Mouse (Mus musculus): ENCODE measurements around the gene Tcp11.

Gene Tcp11

DNA sequence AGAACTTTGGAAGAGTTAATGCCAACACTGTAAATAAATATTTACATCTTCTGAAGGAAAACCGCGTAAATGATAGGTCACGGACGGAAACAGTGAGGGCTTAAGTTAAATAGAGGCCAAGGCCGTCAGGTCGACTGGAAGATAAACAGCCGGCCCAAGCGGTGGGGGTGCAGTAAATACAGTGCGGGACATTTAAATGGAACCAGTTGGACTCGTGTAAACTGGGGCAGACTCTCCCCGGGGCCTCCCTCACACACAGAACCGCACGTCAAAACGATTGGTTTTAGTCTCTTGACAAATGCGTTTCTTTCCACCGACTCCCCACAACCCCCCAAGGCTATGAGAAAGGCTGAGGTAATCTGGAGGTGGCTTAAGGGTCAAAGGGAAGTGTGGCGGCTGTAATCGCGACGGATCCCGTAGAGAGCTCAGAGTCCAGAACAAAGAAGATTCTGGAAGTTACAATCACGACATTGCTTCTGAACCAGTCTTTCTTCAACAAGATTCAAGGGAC is 4.0 kb upstream of the Tcp11 start:
- no peak for DNase-seq (ENCODE audit: low spot score)

GRCm38 (mm10) chr17:28082863-28083262 is 2.4 kb upstream of the Tcp11 start:
- DNase-seq (ENCODE audit: low spot score) = no peak

GRCm38 (mm10) chr17:28081856-28082255 is 1.4 kb upstream of the Tcp11 start:
- no peak for DNase-seq (ENCODE audit: low spot score)

GRCm38 (mm10) chr17:28081385-28081784 is 946 bp upstream of the Tcp11 start:
- DNase-seq (ENCODE audit: low spot score) = no peak

DNA sequence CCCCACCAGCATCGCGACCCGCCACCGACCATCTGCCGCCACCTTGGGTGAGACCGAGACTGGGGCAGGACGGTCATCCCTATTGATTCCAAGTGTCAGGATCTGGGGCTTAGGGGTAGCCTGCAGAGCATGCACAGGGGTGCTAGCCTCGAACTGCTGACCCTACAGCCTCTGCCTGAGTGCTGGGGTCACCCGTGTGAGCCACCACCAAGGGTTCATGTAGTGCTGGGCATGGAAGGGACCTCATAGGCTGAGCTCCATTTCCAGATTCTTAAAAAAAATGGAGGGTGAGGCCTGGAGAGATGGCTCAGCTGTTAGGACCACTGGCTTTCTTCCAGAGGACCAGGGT is 352 bp upstream of the Tcp11 start:
- DNase-seq (ENCODE audit: low spot score) = no peak

- DNase-seq (ENCODE audit: low spot score) = peak; percentile 56
Observed at GRCm38 (mm10) chr17:28079618-28080017, 821 bp downstream of the Tcp11 start.

DNA sequence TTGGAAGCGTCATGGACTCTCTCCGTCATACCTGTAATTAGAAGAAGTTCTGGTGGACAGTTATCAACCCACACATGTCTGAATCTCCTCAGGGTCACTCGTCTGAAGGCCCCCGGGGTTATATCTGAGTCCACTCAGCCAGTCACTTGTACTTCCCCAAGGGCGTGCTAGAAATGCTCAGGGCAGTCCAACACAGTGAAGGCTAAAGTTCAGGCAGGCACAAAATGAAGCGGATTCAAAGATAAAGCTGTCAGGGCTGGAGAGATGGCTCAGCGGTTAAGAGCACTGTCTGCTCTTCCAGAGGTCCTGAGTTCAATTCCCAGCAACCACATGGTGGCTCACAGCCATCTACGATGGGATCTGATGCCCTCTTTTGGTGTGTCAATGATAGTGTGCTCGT is 2.4 kb downstream of the Tcp11 start:
- no peak for DNase-seq (ENCODE audit: low spot score)

DNA sequence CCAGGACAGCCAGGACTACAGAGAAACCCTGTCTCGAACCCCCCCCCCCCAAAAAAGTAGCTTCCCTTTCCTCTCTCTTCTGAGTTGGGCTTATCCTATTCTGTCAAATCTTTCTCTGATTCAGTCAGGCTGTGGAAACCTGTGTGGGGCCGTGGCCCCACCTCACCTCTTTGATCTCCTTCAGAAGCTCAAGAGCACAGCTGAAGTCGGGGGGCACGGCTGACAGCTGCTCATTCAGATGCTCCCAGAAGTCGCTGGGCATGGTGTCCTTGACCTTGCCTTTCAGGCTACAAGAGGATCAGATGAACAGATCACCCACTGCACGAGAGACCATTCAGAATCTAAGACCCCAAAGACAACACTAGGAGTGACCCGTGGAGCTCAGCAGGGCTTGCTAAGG is 6.0 kb downstream of the Tcp11 start:
- DNase-seq (ENCODE audit: low spot score) = no peak

- DNase-seq (ENCODE audit: low spot score) = no peak
Observed at GRCm38 (mm10) chr17:28072730-28073129, 7.7 kb downstream of the Tcp11 start.

DNA sequence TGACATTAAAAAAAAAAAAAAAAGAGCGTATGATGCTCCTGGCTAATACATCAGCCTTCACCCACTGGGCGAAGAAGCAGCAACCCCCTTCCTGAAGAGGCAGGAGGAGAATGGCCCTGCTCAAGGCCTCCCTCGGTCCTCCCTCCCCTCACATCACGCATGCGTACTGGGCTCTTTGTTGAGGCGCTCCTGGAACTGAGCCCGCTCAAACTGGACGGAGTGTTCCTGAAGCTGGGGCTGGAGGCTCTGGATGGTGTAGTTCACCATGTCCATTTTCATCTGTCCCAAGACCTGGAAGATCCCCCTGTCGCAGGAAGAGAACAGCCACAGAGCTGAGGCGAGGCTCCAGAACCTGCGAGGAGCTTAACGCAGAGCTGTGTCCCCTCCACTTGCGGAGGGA is 10.2 kb downstream of the Tcp11 start:
- no peak for DNase-seq (ENCODE audit: low spot score)

GRCm38 (mm10) chr17:28069446-28069845 is 11.0 kb downstream of the Tcp11 start:
- DNase-seq (ENCODE audit: low spot score) = no peak

- DNase-seq (ENCODE audit: low spot score) = no peak
Observed at GRCm38 (mm10) chr17:28067303-28067702, 13.1 kb downstream of the Tcp11 start.

DNA sequence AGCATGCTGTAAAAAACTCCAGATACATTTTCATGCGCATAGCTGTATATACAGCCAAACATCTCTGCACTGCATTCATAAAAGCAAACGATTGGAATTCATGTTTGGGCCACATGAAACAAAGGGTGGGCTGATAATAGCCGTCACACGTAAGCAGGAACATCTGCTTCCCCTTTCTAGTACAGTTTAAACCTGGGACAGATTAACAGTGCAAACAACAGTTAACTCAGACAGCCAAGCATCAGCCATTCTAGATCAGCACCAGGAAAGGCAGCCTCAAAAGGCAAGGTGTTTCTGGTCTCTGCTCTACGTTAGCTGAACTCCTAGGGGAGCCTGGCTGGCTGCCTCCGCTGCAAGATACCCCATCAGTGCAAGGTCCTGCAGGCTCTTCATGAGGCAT is 17.3 kb downstream of the Tcp11 start:
- no peak for DNase-seq (ENCODE audit: low spot score)

GRCm38 (mm10) chr17:28062710-28063109 is 17.7 kb downstream of the Tcp11 start:
- DNase-seq (ENCODE audit: low spot score) = no peak

GRCm38 (mm10) chr17:28061472-28061871 is 19.0 kb downstream of the Tcp11 start:
- DNase-seq (ENCODE audit: low spot score) = no peak

DNA sequence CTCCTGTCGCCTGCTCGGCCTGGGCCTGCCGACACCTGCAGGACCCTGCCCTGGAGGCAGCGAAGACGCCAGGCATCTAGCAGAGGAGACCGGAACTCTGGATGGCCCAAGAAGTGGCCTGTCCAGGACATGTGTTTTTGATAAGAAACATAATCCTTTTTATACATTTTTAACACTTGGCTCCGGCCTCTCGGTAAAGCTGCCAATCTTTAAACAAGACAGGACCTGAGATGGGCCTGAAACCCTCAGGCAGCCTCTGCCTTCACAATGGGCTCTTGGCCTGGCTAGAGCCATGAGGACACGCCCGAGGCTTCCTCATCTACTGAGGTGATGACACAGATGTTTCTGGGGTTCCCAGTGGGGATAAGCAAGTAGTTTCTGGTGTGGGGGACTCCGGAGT is 19.8 kb downstream of the Tcp11 start:
- DNase-seq (ENCODE audit: low spot score) = no peak

DNA sequence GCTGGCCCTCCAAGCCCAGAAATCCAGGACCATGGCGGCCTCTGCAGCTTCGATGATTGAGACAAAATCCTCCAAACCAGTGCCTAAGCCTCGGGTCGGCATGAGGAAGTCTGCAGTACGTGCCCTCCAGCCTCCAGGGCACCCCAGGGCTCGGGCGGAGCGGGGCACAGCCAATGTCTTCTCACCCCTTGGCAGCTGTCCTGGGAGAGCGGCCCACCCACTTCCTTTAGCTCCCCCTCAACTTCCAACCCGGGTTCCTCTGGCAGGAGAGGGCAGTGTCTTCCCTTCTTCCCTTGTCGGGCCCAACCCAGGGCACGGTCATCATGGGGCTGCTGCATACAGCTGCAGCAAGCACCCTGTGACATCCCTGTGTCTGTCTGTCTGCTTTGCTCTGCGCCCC is 22.1 kb downstream of the Tcp11 start:
- DNase-seq (ENCODE audit: low spot score) = no peak

DNA sequence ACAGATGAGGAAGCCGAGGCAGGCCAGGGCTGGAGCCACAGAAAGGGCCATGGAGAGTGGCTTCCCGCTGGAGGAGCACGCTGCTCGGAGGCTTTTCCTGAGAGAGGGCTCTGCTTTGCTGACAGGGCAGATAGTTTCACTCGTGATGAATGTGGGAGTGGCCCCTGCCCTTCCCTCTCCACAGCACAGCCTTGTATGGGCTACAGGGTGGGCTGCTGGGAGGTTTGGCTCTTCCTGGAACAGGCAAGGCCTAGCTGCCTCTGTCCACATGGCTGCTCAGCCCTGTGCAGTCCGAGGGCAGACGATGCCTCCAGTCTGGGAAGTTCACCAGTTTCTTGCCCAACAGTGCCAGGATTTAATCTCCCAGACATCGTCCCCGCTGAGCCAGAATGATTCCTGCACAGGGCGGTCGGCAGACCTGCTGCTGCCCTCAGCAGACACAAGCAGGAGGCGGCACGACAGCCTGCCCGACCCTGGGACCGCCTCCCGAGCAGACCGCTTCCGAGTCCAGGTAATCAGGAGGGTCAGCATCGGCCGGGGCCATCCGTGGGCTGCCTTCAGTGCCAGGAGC is 28.1 kb downstream of the Tcp11 start:
- no peak for DNase-seq (ENCODE audit: low spot score)

DNA sequence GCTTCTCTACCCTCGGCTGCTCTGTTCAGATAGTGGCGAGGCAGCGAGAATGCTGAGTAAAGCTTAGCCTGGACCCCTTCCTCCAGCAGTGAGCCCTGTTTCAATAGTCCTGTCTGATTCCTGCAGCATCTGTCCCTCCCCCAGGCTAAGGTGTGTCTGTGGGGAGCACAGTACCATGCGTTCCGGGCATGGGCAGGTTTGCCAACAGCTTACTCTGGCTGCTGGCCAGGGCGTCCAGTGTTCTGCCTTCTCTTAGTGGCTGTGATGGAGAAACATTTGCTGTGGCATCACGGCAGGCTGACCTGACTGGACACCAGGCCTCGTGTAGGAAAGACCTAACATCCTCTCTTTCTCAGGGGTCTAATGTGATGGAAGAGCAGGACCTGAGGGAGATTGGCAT is 30.2 kb downstream of the Tcp11 start:
- no peak for DNase-seq (ENCODE audit: low spot score)

DNA sequence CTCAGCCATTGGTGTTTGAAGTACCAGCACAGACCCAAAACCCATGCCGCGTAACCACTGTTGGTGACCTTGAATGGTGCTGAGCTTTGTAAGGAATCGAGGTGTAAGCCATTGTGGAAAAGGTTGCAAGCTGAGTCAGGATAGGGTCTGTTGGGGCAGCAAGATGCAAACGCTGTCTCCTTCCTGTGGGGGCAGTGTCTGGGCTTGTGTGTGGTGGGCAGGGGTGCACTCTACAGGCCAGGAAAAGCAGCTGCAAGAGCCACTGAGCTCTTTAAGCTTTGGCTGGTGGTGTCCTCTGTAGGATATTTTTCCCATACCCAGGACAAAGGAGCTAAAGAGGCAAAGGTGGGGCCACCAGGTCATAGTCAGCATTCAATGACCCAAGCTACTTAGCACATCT is 32.0 kb downstream of the Tcp11 start:
- no peak for DNase-seq (ENCODE audit: low spot score)

GRCm38 (mm10) chr17:28047520-28047919 is 32.9 kb downstream of the Tcp11 start:
- DNase-seq (ENCODE audit: low spot score) = no peak

DNA sequence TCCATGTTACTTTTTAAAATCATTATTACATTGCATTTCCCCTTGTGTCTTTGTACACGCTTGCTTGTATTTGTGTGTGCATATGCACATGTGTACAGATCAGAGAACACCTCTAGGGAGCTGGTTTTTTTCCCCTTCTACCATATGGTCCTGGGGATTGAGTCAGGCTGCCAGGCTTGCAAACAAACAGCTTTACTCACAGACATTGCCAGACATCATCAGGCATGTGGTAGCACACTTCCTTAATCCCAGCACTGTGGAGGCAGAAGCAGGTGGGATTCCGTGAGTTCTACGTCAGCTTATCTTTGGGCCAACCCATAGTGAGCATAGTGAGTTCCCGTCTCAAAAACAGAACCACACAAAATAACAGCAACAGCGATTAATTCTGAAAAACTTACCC is 33.4 kb downstream of the Tcp11 start:
- no peak for DNase-seq (ENCODE audit: low spot score)

GRCm38 (mm10) chr17:28042299-28042771 is 38.1 kb downstream of the Tcp11 start:
- DNase-seq (ENCODE audit: low spot score) = no peak

- DNase-seq (ENCODE audit: low spot score) = no peak
Observed at GRCm38 (mm10) chr17:28041298-28041697, 39.1 kb downstream of the Tcp11 start.

GRCm38 (mm10) chr17:28040620-28041019 is 39.8 kb downstream of the Tcp11 start:
- no peak for DNase-seq (ENCODE audit: low spot score)
